Mouse (Mus musculus) heart, embryonic 15.5 days (tissue): Measurements from ENCODE around the gene Tex44. TPM values are rescaled to one million over a fixed set of nuclear protein-coding genes. Genes with fewer than 3 reads are reported as not detected.

Experiments
- ATAC-seq: fragments of 200-750 bp; cut with Nextera tagmentation; replicated peaks from 2 replicates; pipeline ENCODE4 v1.8.0; 2017; ENCODE audit warnings: low read depth, moderate TSS enrichment; ENCODE audit not compliant: insufficient number of reproducible peaks, insufficient read depth, low FRiP score
- H3K27ac ChIP-seq: fragments of 300-500 bp; sonication (generic); 2 replicates; pipeline ENCODE4 v1.5.1; 2015; ENCODE audit warnings: mild to moderate bottlenecking, inconsistent platforms
- H3K27me3 ChIP-seq: fragments of 300-500 bp; sonication (generic); 2 replicates; pipeline ENCODE4 v1.6.1; 2015; ENCODE audit warnings: inconsistent platforms
- H3K36me3 ChIP-seq: fragments of 300-500 bp; sonication (generic); 2 replicates; pipeline ENCODE4 v1.6.1; 2015; ENCODE audit warnings: mild to moderate bottlenecking, inconsistent platforms
- H3K4me1 ChIP-seq: fragments of 300-500 bp; sonication (generic); replicated peaks from 2 replicates; pipeline ENCODE4 v1.6.1; 2015; ENCODE audit warnings: inconsistent platforms
- H3K4me2 ChIP-seq: fragments of 300-500 bp; sonication (generic); 2 replicates; pipeline ENCODE4 v1.6.1; 2015; ENCODE audit warnings: inconsistent platforms, mild to moderate bottlenecking, moderate library complexity
- H3K4me3 ChIP-seq: fragments of 300-500 bp; sonication (generic); 2 replicates; pipeline ENCODE4 v1.5.1; 2015; ENCODE audit warnings: mild to moderate bottlenecking, inconsistent platforms
- H3K9ac ChIP-seq: fragments of 300-500 bp; sonication (generic); 2 replicates; pipeline ENCODE4 v1.6.1; 2015; ENCODE audit warnings: mild to moderate bottlenecking, inconsistent platforms
- H3K9me3 ChIP-seq: fragments of 300-500 bp; sonication (generic); replicated peaks from 2 replicates; pipeline ENCODE4 v1.6.1; 2016; ENCODE audit warnings: inconsistent platforms
- WGBS: fragments of 180-500 bp; shearing (Covaris S2); methylation state at CpG from one replicate; pipeline ENCODE4 v1.1.7; 2015; ENCODE audit warnings: mixed read lengths; 5-methylcytosine and 5-hydroxymethylcytosine counted together
- polyA plus RNA-seq: library from polyadenylated mRNA; unstranded; fragments of >200 nt; fragmentation: Nextera tagmentation; extraction: Ambion mirVana; gene quantifications from 2 replicates; pipeline ENCODE4 v1.2.1, GENCODE M21; 2015

Gene Tex44
- polyA plus RNA-seq, 1 experiment from 2014 or later, result not detected

DNA sequence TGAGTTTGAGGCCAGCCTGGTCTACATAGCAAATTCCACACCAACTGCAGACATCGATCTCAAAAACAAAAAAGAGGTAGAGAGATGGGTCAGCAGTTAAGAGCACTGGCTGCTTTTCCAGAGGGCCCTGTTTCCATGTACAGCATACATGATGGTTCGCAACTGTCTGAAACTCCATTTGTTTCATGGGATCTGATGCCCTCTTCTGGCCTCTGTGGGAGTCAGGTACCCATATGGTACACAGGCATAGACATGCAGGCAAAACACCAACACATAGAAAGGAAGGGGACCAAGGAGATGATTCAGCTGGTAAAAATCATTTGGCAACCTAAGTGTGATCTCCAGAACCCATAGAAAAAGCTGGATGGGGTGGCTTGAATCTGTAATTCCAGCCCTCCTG, 12.4 kb downstream of the Tex44 start:
- no peak overlapping the region for H3K9ac ChIP-seq
- peaks cover 81% of the 10 kb centered on the region for H3K4me1 ChIP-seq
- no peaks in the 10 kb centered on the region for H3K36me3 ChIP-seq
- H3K4me3 ChIP-seq, result no peak overlapping the region
- 68% methylated on average over 2 of the region's 2 CpGs for WGBS
- no peak for ATAC-seq
- no peaks in the 10 kb centered on the region for H3K9me3 ChIP-seq
- peak overlapping the region; percentile 98; the same call in 1 of the 2 replicates for H3K27ac ChIP-seq
- no peaks in the 10 kb centered on the region for H3K27me3 ChIP-seq
- H3K4me2 ChIP-seq, result no peak overlapping the region

DNA sequence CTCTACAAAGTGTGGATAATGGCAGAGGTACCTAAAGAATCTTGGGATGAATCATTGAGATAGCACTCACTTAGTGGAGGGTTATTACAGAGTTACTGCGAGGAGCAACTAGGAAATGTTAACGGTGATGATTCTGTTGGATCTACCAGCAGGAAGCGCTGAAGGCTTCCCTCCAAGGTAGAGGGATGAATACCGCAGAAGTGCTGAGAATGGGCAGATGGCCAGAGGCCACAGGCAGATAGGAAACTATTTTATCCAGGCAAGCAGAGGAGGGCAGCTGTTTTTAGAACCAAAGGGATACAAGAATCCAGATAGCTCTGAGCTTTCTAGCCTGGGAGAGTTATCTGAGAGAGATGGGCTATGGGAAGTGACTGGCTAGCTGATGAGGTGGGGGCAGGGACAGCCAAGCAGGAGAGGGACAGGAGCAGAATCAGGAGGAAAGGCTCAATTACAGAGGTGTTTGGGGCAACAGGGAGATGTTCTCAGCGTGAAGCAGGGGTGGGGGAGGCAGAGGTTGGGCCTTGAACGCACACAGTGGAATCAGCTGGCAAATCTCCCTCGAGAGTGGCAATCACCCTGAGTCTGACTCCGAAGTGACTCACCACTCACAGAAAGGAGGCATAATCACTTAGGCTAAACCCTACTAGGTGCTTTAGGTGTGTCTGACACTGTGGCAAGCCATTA, 13.5 kb downstream of the Tex44 start:
- no peak for ATAC-seq
- H3K9ac ChIP-seq, result peak overlapping the region; percentile 48
- H3K9me3 ChIP-seq, result no peaks in the 10 kb centered on the region
- no peak overlapping the region for H3K4me3 ChIP-seq
- WGBS, result 12% methylated on average over 8 of the region's 8 CpGs
- H3K27ac ChIP-seq, result peak overlapping the region; percentile 98
- no peaks in the 10 kb centered on the region for H3K27me3 ChIP-seq
- no peaks in the 10 kb centered on the region for H3K36me3 ChIP-seq
- H3K4me1 ChIP-seq, result peaks cover 80% of the 10 kb centered on the region
- H3K4me2 ChIP-seq, result peak overlapping the region; percentile 85

GRCm38 (mm10) chr1:86440171-86440886, 14.2 kb downstream of the Tex44 start:
- Histone ChIP-seq H3K9me3 (no peaks in the 10 kb centered on the region), H3K4me2 (peak overlapping the region; percentile 85), H3K27ac (peak overlapping the region; percentile 98), H3K36me3 (no peaks in the 10 kb centered on the region), H3K27me3 (no peaks in the 10 kb centered on the region), H3K9ac (peak overlapping the region; percentile 78), H3K4me1 (peaks cover 73% of the 10 kb centered on the region), H3K4me3 (peak overlapping the region; percentile 53)
- WGBS, result 5% methylated on average over 18 of the region's 18 CpGs
- peak; percentile 51 for ATAC-seq

- peak; percentile 24 for ATAC-seq
- Histone ChIP-seq H3K9me3 (no peaks in the 10 kb centered on the region), H3K4me2 (peak overlapping the region; percentile 85), H3K4me1 (peaks cover 66% of the 10 kb centered on the region), H3K27me3 (no peaks in the 10 kb centered on the region), H3K27ac (peak overlapping the region; percentile 98), H3K4me3 (peak overlapping the region; percentile 53), H3K9ac (peak overlapping the region; percentile 78), H3K36me3 (no peaks in the 10 kb centered on the region)
- WGBS, result under 1% methylated on average over 29 of the region's 29 CpGs
Observed at GRCm38 (mm10) chr1:86440887-86441723, 15.0 kb downstream of the Tex44 start.

GRCm38 (mm10) chr1:86441724-86441979, 15.5 kb downstream of the Tex44 start:
- peak overlapping the region; percentile 53 for H3K4me3 ChIP-seq
- peak overlapping the region; percentile 85 for H3K4me2 ChIP-seq
- ATAC-seq, result no peak
- H3K36me3 ChIP-seq, result no peaks in the 10 kb centered on the region
- peak overlapping the region; percentile 78 for H3K9ac ChIP-seq
- 0% methylated on average over 5 of the region's 5 CpGs for WGBS
- peaks cover 60% of the 10 kb centered on the region for H3K4me1 ChIP-seq
- H3K9me3 ChIP-seq, result no peaks in the 10 kb centered on the region
- H3K27ac ChIP-seq, result peak overlapping the region; percentile 98
- no peaks in the 10 kb centered on the region for H3K27me3 ChIP-seq

DNA sequence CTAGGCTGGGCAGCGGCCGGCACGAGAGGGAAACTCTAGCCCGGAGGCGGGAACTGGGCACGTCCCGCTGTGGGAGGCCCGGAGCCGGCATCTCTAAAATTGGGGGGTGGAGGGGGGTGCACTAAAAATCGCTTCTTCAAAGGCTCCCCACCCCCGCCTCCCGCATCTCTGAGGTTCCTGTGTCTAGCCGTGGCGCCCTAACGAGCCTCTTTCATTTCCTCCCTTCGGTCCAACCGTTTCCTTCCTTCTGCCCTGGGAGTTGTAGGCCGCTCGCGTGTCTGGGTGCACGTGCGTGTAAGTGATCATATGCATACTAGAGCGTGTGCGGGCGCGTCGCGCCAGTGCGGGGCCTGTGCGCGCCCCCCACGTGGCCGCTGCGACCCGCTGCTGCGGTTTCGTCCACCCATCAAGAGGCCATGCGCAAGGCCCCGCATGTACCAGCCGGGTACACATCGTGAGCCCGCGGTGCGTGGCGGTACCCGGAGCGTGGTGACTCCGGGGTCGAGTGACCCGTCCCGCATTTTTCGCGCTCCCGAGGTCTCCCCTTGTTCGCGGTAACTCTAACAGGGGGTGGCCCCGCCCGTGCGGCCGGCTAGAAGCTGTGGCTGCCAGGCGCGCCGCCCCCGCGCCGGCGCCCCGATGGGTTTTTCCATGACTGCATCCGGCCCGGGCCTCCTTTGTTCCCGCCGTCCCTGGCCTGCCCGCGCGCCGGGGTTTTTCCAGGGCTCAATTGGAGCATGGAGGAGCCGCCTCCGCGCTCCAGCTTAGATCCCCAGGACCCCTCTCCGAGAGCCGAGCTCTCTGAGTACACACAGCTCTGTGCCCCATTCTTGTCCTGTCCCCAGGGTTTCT, 16.1 kb downstream of the Tex44 start:
- Histone ChIP-seq H3K27ac (peak overlapping the region; percentile 98), H3K27me3 (no peaks in the 10 kb centered on the region), H3K4me1 (peaks cover 56% of the 10 kb centered on the region), H3K4me3 (peak overlapping the region; percentile 53), H3K9me3 (no peaks in the 10 kb centered on the region), H3K4me2 (peak overlapping the region; percentile 85), H3K9ac (peak overlapping the region; percentile 78), H3K36me3 (no peaks in the 10 kb centered on the region)
- WGBS, result under 1% methylated on average over 81 of the region's 81 CpGs
- ATAC-seq, result peak; percentile 71

DNA sequence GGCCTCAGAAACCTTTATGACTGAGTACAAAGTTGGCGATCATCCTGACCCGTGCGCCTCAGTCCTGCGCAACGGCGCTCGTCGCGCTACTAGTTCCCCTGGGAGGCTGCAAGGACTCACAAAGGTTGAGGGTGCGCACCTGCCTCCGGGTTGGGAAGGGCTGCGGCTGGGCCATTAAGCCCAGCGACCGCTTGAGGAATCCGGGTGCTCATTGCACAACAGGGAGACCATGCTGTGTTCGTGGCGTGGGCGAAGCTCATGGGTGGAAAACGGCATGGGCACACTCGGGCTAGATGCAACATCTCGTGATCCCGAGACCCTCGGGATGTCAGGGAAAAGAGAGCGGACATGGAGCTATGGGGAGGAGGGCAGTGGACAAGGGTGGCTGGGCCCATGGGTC, 16.7 kb downstream of the Tex44 start:
- Histone ChIP-seq H3K9me3 (no peaks in the 10 kb centered on the region), H3K4me2 (peak overlapping the region; percentile 85), H3K9ac (peak overlapping the region; percentile 78), H3K27me3 (no peaks in the 10 kb centered on the region), H3K4me1 (peaks cover 56% of the 10 kb centered on the region), H3K4me3 (peak overlapping the region; percentile 53), H3K36me3 (no peaks in the 10 kb centered on the region), H3K27ac (peak overlapping the region; percentile 98)
- ATAC-seq, result peak; percentile 2; the same call in 1 of the 2 replicates
- 6% methylated on average over 24 of the region's 24 CpGs for WGBS

GRCm38 (mm10) chr1:86443386-86444172, 17.4 kb downstream of the Tex44 start:
- Histone ChIP-seq H3K4me1 (peaks cover 56% of the 10 kb centered on the region), H3K9ac (peak overlapping the region; percentile 78; the same call in 1 of the 2 replicates), H3K36me3 (no peaks in the 10 kb centered on the region), H3K4me2 (peak overlapping the region; percentile 85), H3K4me3 (peak overlapping the region; percentile 53), H3K27me3 (no peaks in the 10 kb centered on the region), H3K27ac (peak overlapping the region; percentile 98), H3K9me3 (no peaks in the 10 kb centered on the region)
- ATAC-seq, result no peak
- 53% methylated on average over 8 of the region's 8 CpGs for WGBS

DNA sequence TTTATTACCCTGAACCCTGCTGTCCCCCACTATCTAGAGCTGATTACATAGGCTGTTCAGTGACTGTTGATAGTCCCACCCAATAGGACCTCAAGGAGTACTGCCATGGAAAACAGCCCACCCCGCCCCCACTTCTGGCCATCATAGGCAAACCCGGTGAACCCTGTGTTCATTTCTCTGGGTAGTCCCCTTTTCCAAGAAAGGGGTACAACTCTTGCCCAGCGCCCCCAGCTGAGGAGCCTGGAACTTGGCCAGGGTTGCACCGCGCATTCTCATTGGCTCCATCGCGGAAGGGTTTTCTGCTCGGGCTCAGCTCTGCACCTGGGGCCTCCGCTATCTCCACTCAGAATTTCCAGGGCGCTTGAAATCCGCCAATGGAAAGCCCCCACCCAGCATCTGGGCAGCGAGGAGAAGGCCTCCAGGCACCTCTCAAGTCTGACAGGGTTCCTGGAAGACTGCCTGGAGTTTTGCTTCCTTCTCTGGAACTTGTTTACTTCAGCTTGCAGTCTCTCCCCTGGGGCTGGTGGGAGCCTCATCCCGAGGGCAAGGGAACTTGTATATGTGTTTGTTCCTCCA, 21.6 kb downstream of the Tex44 start:
- H3K9me3 ChIP-seq, result no peaks in the 10 kb centered on the region
- H3K27ac ChIP-seq, result peak overlapping the region; percentile 85
- H3K4me1 ChIP-seq, result peaks cover 29% of the 10 kb centered on the region
- 0 out of 2 replicates have a peak overlapping the region, but pooled peaks have one; percentile 0 for H3K4me3 ChIP-seq
- WGBS, result 17% methylated on average over 13 of the region's 13 CpGs
- no peaks in the 10 kb centered on the region for H3K27me3 ChIP-seq
- H3K36me3 ChIP-seq, result no peaks in the 10 kb centered on the region
- peak overlapping the region; percentile 45 for H3K4me2 ChIP-seq
- H3K9ac ChIP-seq, result peak overlapping the region; percentile 21
- peak; percentile 37; the same call in 1 of the 2 replicates for ATAC-seq

GRCm38 (mm10) chr1:86448272-86448671, 22.1 kb downstream of the Tex44 start:
- no peaks in the 10 kb centered on the region for H3K27me3 ChIP-seq
- no peaks in the 10 kb centered on the region for H3K9me3 ChIP-seq
- 15% methylated on average over 4 of the region's 4 CpGs for WGBS
- no peak overlapping the region for H3K4me3 ChIP-seq
- H3K36me3 ChIP-seq, result no peaks in the 10 kb centered on the region
- H3K4me1 ChIP-seq, result peaks cover 23% of the 10 kb centered on the region
- no peak; the same call in 1 of the 2 replicates for ATAC-seq
- peak overlapping the region; percentile 21; the same call in 1 of the 2 replicates for H3K9ac ChIP-seq
- H3K4me2 ChIP-seq, result peak overlapping the region; percentile 45
- H3K27ac ChIP-seq, result peak overlapping the region; percentile 85
